Mouse (Mus musculus) B cell, adult 67 days (primary cell): Measurements from ENCODE around the gene Msantd3. TPM values are rescaled to one million over a fixed set of nuclear protein-coding genes. Genes with fewer than 3 reads are reported as not detected.

Source experiments
- total RNA-seq, 2 experiments: library from RNA; stranded (reverse); gene quantifications; 4 replicates each; pipeline ENCODE4 v1.2.4; 2023

Gene Msantd3
- total RNA-seq, result not detected

DNA sequence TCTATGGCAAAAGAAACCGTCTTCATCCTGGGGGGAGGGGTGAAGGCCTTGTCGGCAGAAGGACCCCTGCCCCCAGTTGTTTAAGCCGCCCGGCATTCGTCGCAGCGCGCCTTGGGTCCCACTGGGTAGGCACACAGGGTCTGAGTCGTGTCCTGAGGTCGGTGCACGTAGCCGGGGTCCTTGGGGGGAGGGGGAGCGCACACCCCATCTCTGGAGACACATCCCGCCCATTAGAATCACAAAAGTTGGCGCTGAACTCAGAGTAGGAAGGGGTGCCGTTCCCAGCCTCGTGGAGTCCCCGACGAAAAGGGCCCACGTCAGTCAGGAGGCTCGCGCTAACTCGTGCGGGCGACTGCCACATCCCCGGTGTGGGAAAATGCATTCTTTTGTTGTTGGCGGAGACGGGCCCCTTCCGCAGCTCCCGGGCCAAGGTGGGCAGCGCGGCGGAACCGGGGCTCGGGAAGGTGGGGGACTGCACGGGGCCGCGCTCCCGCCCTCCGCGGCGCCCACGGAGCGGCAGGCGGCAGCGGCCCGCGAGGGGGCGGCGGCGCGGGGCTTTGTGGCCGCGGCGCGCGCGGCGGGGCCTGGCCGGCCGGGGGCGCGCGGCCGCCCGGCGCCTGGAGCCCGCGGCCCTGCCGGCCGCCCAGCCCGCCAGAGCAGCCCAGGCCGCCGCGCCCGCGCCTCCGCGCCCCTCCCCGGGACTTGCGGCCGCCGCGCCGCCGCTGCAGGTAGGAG lies at the start of gene Msantd3:
Gene Msantd3, plus strand, starts transcription at position 95 of the 735 bp plus-strand sequence.

GRCm38 (mm10) chr4:48584421-48585240 lies 44.9 kb downstream of the Msantd3 start, which contains the start of gene Tmeff1:
Tmeff1 (plus strand) TSS chr4:48585174.

Other genes with a start within 250 kb of the Msantd3 start
- 10 to 100 TPM; 86.3 to 92.1 TPM for gene Tex10, start 66.5 kb upstream of the Msantd3 start, total RNA-seq
- 1 to 10 TPM in 1 of 2 experiments, under 1 TPM in 1; 0.95 to 3.7 TPM for gene Tmeff1, start 45.2 kb downstream of the Msantd3 start, total RNA-seq
- under 1 TPM in 1 of 2 experiments, not detected in 1; 0.44 TPM for gene Cavin4, start 123.6 kb downstream of the Msantd3 start, total RNA-seq